Mouse (Mus musculus) C2C12 (cell line): ENCODE measurements around the gene Anxa8.

Experiments
- CEBPB ChIP-seq: IDR thresholded peaks from one replicate; pipeline ENCODE4 v1.6.1; 2011; ENCODE audit warnings: low read depth, mild to moderate bottlenecking, control low read depth, moderate library complexity
- CTCF ChIP-seq: IDR thresholded peaks from one replicate; pipeline ENCODE4 v1.5.1; 2011; ENCODE audit not compliant: control insufficient read depth, insufficient read depth, insufficient read length
- MAX ChIP-seq: IDR thresholded peaks from one replicate; pipeline ENCODE4 v1.6.1; 2011; ENCODE audit warnings: mild to moderate bottlenecking, control low read depth
- MYOD1 ChIP-seq: IDR thresholded peaks from one replicate; pipeline ENCODE4 v1.6.1; 2011; ENCODE audit warnings: low read depth; ENCODE audit not compliant: control insufficient read depth, insufficient read length
- MYOG ChIP-seq: IDR thresholded peaks from one replicate; pipeline ENCODE4 v1.6.1; 2011; ENCODE audit not compliant: control insufficient read depth, insufficient read length; ENCODE audit errors: extremely low read depth
- USF1 ChIP-seq: IDR thresholded peaks from one replicate; pipeline ENCODE4 v1.6.1; 2011; ENCODE audit warnings: low read depth, mild to moderate bottlenecking, control low read depth, moderate library complexity

- TF ChIP-seq CTCF (no peak), MYOD1 (no peak), USF1 (no peak), CEBPB (peak; percentile 68), MAX (no peak), MYOG (no peak)
Observed at GRCm38 (mm10) chr14:34142915-34143314, 57.1 kb downstream of the Anxa8 start.
